Mouse (Mus musculus): ENCODE data around the gene Rpp14.
"Not testable (repeated sequence)": the region's sequence is repeated elsewhere in the genome, so short reads cannot be mapped to it uniquely, and the experiment has no call there.

Rpp14 gene

DNA sequence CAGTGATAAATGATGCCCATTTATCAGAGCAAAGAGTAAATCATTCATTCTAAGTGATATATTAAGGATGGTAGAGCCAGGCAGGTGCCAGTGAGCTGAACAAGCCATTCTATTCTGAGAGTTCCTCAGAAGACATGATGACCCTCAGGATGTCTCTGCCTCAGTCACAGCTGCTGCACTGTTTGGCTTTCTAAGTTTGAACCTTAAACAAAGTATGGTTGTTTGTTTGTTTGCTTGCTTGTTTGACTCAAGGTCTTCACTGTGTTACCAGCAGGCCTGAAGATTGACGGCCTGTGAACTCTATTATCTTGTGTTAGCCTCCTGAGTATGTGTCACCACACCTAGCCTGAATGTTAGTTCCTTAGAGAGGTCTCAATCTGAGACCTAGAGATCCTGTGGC lies 34.6 kb downstream of the Rpp14 start:
- no peak for DNase-seq (ENCODE audit: low spot score)

DNA sequence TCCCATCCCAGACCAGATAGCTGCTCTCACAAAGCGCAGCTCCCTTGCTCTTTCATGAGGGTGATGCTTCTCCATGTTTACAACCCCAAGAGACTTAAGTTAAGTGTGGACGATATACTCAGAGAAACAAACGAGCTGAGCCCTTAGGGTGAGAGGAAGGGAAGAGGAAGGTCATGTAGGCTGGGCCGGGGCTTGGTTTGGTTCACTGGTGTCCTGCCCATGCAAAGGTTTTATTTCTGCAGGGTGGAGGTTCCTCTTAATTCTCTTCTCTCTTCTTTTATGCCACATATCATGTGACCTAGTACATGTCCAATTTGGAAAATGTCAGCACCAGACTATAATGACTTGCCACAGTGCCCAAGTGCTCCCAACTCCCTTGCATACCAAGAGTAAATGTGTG lies 35.6 kb downstream of the Rpp14 start:
- no peak for DNase-seq (ENCODE audit: low spot score)

DNA sequence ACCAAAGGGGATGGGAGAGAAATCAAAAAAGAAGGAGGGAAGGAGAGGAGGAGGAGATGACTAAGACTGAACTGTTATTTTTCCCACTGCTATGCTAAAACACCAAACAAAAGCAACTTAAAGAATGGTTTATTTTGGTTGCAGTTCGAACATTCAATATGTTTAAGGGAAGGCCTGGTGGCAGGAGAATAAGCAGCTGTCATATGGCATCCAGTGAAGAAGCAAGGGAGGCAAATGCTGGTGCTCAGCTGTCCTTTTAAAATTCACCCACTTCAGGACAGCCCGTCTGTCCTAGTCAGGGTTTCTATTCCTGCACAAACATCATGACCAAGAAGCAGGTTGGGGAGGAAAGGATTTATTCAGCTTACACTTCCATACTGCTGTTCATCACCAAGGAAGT lies 37.2 kb downstream of the Rpp14 start:
- no peak for DNase-seq (ENCODE audit: low spot score)

DNA sequence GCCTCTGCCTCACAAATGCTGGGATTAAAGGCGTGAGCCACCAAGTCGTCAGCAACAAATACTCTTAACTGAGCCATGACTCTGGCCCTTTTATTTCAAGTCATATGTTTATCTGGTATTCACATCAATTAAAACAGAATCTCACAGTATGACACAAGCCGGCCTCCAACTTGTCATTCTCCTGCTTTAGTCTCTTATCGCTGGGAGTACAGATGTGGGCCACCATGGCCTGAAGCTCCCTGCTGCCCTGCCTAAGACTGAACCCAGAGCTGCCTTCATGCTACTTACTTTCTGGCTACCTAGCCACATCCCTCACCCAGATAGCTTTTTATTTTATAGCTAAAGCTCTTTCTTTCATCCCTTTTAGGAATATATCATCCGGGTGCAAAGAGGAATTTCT lies 39.3 kb downstream of the Rpp14 start:
- DNase-seq (ENCODE audit: low spot score): no peak

DNA sequence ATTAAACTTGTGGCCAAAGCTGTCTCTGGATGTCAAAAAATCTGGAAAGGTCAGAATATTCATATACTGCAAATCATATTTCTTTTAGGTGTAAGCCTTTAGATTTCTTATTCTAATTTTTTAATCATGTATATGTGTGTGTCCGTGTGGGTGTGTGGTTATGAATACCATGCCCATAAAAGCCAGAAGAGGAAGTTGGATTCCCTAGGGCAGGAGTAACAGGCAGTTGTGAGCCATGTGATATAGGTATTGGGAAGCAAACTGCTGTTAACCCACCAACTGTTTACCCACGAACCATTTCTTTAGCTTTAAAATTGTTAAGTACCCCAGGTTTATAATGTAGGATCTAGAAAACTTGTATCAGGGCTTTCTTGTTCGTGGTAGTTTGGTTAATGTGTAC lies 39.7 kb downstream of the Rpp14 start:
- DNase-seq (ENCODE audit: low spot score): no peak

DNA sequence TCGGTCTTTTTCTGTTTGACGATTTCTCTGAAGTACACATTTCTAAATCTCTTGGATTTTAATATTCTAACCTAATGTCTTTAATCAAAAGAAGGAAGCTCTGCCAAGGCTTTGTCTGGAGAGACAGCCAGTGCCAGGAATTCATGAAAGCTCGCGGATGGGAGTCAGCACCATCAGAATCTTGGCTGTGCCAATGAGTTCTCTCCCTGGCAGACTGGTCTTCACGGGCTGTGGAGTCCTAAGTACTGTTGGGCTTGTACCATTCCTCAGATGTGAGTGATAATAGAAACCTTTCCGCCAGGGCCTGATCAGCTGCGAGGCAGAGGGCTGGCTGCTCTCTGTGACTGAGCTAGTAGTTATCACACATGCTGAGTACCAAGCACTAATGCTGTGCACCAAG lies 43.0 kb downstream of the Rpp14 start:
- no peak for DNase-seq (ENCODE audit: low spot score)

DNA sequence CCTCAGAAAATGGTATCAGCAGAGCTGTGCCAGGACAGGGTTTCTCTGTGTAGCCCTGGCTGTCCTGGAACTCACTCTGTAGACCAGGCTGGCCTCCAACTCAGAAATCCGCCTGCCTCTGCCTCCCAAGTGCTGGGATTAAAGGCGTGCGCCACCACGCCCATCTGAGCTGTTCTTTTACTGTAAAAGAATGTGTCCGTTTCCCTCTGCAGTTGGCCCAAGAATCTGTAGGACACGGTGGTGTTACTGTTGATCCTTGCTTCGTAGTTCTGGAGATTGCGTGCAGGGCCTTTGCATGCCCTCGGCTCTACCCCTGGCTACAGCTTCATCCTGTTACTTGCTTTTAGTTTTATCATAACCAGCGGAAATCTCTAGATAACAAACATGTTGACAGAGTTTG lies 43.4 kb downstream of the Rpp14 start:
- DNase-seq (ENCODE audit: low spot score): not testable (repeated sequence)

DNA sequence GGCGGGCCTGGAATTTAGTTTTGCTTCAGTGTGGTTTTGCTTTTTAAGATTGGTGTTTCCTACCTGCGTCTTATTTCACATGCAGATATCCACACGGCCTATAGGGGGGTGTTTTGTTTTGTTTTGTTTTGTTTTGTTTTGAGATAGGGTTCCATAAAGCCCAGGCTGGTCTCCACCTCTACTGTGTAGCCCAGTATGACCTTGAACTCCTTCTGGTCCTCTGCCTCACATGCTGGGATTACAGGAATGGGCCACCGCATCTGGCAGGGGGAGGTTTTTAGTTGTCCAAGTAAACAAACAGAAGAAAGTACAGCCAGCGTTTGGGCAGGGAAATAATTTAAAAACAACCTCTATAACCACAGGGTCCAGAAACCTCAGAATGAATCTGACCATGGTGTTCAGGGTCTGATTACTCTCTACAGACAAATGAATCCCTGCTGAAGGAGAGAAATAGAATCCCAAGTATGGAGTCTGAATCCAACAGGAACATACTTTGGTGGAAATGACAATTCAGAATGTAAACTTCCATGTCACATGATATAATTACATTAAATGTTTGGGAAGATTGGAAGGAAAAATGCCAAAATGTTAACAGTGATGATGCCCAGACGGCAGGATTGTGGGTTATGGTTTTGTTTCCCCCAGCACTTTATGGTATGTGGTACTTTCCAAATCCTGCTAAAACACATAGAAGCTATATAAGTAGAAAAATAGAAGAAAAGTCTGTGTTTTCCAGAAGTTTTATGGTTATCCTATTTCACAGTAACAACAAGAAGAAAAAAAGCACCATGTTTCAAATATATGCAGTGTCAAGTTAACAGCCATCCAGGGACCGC lies 44.1 kb downstream of the Rpp14 start:
- no peak for DNase-seq (ENCODE audit: low spot score)

DNA sequence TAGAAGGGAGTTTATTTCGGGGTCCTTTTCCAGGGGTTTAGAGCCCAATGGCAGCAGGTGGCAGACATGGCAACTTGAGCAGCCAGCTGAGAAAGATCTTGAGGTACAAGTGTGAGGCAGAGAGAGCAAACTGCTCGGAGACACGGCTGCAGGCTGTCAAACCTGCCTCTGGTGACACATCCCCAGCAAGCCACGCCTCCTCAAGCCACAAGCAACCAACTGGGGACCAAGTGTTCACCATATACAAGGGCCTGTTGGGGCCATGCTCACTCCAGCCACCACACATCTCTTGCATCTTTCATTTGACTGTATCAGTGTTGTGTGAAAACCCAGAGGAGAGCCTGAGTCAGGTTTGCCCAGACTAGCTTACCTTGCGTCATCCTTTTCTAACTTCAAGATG lies 47.8 kb downstream of the Rpp14 start:
- DNase-seq (ENCODE audit: low spot score): no peak

DNA sequence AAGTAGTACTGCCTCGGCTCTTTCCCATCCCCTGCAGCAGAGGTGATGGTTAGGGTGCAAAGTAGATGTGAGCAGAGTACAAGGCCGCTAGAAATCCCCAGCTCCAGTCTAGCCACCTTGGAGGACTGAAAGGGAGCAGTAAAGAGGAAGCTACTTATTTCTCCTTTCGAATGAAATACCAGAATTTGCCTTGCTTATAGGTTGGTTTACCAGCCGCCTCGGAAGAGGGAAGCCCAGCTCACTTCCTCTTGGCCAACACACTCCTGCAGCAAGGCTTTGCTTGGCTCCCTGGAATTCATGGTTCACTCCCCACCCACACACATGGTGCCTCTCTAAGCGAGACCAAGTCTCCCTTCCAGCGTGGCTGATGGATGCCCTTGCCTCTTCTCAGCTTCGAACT lies 52.6 kb downstream of the Rpp14 start:
- DNase-seq (ENCODE audit: low spot score): no peak

DNA sequence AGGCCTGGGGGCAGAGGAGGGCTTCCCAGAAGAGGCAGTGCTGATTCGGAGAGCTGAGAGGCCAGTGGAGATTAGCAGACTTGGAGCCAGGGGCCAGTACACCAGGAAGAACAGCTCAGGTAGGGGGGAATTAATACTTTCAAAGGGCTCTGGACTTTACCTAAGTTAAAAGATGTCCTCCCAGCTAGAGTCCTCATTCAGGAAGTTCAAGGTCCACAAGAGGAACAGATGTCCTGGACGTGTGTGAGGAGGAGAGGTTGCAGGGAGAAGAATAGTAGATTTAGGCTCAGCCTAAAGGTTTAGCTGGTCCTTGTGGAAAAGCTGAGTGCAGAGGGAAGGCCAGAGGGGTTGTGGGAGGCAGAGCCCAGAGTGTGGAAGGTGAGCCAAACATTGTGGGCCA lies 54.1 kb downstream of the Rpp14 start:
- no peak for DNase-seq (ENCODE audit: low spot score)

DNA sequence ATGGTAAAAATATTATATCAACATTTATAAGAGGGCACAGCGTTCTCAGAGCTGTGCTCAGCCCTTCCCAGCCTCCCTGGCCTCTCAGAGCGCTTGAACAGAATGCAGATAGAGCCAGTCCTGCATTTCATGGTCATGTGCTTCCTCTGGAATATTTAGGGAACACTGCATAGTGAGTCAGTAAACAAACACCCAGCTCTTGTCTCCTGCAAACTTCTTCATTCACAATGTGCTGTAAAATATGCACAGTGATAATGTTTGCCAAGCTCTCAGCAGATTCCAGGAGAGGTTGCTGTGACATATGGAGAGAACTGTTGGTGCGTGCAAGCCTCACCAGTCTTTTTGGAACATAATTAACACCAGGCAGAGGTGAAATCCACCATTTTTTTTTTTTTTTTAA lies 55.0 kb downstream of the Rpp14 start:
- DNase-seq (ENCODE audit: low spot score): no peak

DNA sequence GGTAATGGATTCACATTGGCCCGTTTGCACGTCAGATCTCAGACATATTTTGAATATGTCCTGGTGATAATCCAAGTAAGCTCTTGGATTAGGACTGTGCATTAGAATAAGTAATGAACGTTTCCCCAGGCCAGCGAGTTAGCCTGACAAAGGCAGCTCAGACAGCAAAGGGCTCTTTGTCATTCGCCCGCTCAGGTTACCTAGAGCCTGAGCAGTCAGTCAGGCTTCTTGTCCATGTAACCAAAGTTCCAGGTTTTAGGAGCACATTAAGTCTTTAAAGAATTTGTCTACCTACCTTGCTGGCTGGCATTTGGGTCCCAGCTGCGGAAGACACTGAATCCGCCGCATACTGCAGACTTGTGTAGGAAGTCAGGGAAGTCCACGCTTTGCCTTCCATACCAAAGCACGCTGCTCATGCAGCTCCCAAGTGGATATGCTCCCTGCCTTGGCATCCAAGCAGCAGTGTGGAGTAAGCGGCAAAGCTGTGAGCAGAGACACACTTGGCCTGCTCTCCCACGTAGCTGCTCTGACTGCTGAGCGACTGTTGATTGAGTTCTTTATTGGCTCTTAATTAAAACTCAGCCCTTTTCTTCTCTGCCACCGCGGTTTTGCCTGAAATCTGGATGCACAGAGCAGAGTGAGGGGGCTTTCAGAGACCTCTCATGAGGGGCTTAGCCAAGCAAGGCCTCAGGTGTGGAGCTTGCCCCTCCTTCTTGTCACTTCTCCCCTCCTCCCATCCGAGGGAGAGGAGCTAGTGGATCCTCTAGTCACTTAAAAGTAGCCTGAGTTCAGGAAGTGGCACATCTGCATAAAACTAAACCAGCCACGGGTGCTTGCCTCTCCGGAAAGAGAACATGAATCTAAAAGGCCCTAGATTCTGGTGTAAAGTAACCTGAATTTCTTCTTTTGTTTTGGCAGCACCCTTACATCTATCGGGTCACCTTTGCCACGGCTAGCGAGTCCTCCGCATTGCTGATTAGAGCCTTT lies 59.9 kb downstream of the Rpp14 start:
- no peak for DNase-seq (ENCODE audit: low spot score)

DNA sequence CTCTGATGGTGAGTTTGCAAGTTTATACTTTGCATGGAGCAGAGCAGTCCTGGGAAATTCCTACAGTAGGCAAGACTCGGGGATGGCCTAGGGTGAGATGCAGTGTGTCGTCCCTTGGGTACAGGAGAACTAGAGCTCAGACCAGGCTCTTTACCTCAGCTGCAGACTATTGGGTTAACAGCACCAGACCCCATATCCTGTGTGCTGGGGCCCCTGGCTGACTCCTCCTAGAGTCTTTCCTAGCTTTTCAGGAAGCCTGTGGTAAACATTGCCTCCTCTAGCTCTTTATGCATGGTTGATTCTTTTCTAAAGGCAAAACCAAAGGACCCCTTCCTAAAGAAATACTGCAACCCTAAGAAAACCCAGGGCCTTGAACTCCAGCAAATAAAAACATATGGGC lies 61.0 kb downstream of the Rpp14 start:
- no peak for DNase-seq (ENCODE audit: low spot score)

Measured in ovary, postnatal 10 days (tissue).